Mouse (Mus musculus): ENCODE results near the gene Chst11. TPM values are rescaled to one million over a fixed set of nuclear protein-coding genes. Genes with fewer than 3 reads are reported as not detected.

Gene Chst11
- polyA plus RNA-seq, 1 experiment from 2014 or later, result 1.2 TPM

- no peak for ATAC-seq (ENCODE audit: low read depth)
- Histone ChIP-seq H3K27ac (ENCODE audit: low read length) (no peak overlapping the region), H3K4me2 (ENCODE audit: low read depth, low read length) (no peak overlapping the region), H3K9ac (ENCODE audit: low read length) (no peak overlapping the region), H3K36me3 (ENCODE audit: control insufficient read depth, insufficient read depth, low read length) (no peaks in the 10 kb centered on the region), H3K27me3 (ENCODE audit: control insufficient read depth, insufficient read depth, low read depth, low read length) (no peaks in the 10 kb centered on the region), H3K4me3 (ENCODE audit: low read length) (no peak overlapping the region), H3K9me3 (ENCODE audit: control insufficient read depth, low read length) (no peaks in the 10 kb centered on the region), H3K4me1 (replicated peaks; ENCODE audit: control insufficient read depth, insufficient read depth, low read length) (peaks cover 5% of the 10 kb centered on the region)
- 59% methylated on average over 6 of the region's 6 CpGs for WGBS
Measured at GRCm38 (mm10) chr10:83191982-83192381, 206.7 kb downstream of the Chst11 start.

- no peak overlapping the region for H3K9ac ChIP-seq (ENCODE audit: low read length)
- no peaks in the 10 kb centered on the region for H3K36me3 ChIP-seq (ENCODE audit: control insufficient read depth, insufficient read depth, low read length)
- H3K9me3 ChIP-seq (ENCODE audit: control insufficient read depth, low read length), result no peaks in the 10 kb centered on the region
- peaks cover 2% of the 10 kb centered on the region; the same call in 1 of the 2 replicates for H3K4me1 ChIP-seq (replicated peaks; ENCODE audit: control insufficient read depth, insufficient read depth, low read length)
- no peak for ATAC-seq (ENCODE audit: low read depth)
- no peak overlapping the region for H3K27ac ChIP-seq (ENCODE audit: low read length)
- H3K4me2 ChIP-seq (ENCODE audit: low read depth, low read length), result no peak overlapping the region
- 53% methylated on average over 11 of the region's 11 CpGs for WGBS
- no peak overlapping the region for H3K4me3 ChIP-seq (ENCODE audit: low read length)
- H3K27me3 ChIP-seq (ENCODE audit: control insufficient read depth, insufficient read depth, low read depth, low read length), result no peaks in the 10 kb centered on the region
Measured at GRCm38 (mm10) chr10:83197690-83198336, 212.5 kb downstream of the Chst11 start.

GRCm38 (mm10) chr10:83198692-83199091, 213.4 kb downstream of the Chst11 start:
- no peak for ATAC-seq (ENCODE audit: low read depth)
- Histone ChIP-seq H3K9me3 (ENCODE audit: control insufficient read depth, low read length) (no peaks in the 10 kb centered on the region), H3K4me1 (replicated peaks; ENCODE audit: control insufficient read depth, insufficient read depth, low read length) (peaks cover 2% of the 10 kb centered on the region; the same call in 1 of the 2 replicates), H3K9ac (ENCODE audit: low read length) (no peak overlapping the region), H3K4me2 (ENCODE audit: low read depth, low read length) (no peak overlapping the region), H3K27me3 (ENCODE audit: control insufficient read depth, insufficient read depth, low read depth, low read length) (no peaks in the 10 kb centered on the region), H3K36me3 (ENCODE audit: control insufficient read depth, insufficient read depth, low read length) (no peaks in the 10 kb centered on the region), H3K4me3 (ENCODE audit: low read length) (no peak overlapping the region), H3K27ac (ENCODE audit: low read length) (no peak overlapping the region)
- 51% methylated on average over 5 of the region's 5 CpGs for WGBS

GRCm38 (mm10) chr10:83199290-83199689, 214.0 kb downstream of the Chst11 start:
- Histone ChIP-seq H3K4me2 (ENCODE audit: low read depth, low read length) (no peak overlapping the region), H3K9ac (ENCODE audit: low read length) (no peak overlapping the region), H3K36me3 (ENCODE audit: control insufficient read depth, insufficient read depth, low read length) (no peaks in the 10 kb centered on the region), H3K9me3 (ENCODE audit: control insufficient read depth, low read length) (no peaks in the 10 kb centered on the region), H3K4me3 (ENCODE audit: low read length) (no peak overlapping the region), H3K27me3 (ENCODE audit: control insufficient read depth, insufficient read depth, low read depth, low read length) (no peaks in the 10 kb centered on the region), H3K27ac (ENCODE audit: low read length) (no peak overlapping the region), H3K4me1 (replicated peaks; ENCODE audit: control insufficient read depth, insufficient read depth, low read length) (peaks cover 2% of the 10 kb centered on the region; the same call in 1 of the 2 replicates)
- no peak for ATAC-seq (ENCODE audit: low read depth)
- WGBS, result 59% methylated on average over 8 of the region's 9 CpGs

- WGBS, result 77% methylated on average over 7 of the region's 7 CpGs
- H3K9ac ChIP-seq (ENCODE audit: low read length), result no peak overlapping the region
- ATAC-seq (ENCODE audit: low read depth), result no peak
- H3K4me2 ChIP-seq (ENCODE audit: low read depth, low read length), result no peak overlapping the region
- H3K36me3 ChIP-seq (ENCODE audit: control insufficient read depth, insufficient read depth, low read length), result no peaks in the 10 kb centered on the region
- H3K27ac ChIP-seq (ENCODE audit: low read length), result no peak overlapping the region
- H3K9me3 ChIP-seq (ENCODE audit: control insufficient read depth, low read length), result no peaks in the 10 kb centered on the region
- no peak overlapping the region for H3K4me3 ChIP-seq (ENCODE audit: low read length)
- H3K27me3 ChIP-seq (ENCODE audit: control insufficient read depth, insufficient read depth, low read depth, low read length), result no peaks in the 10 kb centered on the region
- H3K4me1 ChIP-seq (replicated peaks; ENCODE audit: control insufficient read depth, insufficient read depth, low read length), result peaks cover 2% of the 10 kb centered on the region; the same call in 1 of the 2 replicates
Measured at GRCm38 (mm10) chr10:83201525-83201924, 216.2 kb downstream of the Chst11 start.

GRCm38 (mm10) chr10:83202906-83203702, 217.8 kb downstream of the Chst11 start:
- no peak for ATAC-seq (ENCODE audit: low read depth)
- Histone ChIP-seq H3K4me2 (ENCODE audit: low read depth, low read length) (no peak overlapping the region), H3K4me1 (replicated peaks; ENCODE audit: control insufficient read depth, insufficient read depth, low read length) (peaks cover 2% of the 10 kb centered on the region; the same call in 1 of the 2 replicates), H3K27me3 (ENCODE audit: control insufficient read depth, insufficient read depth, low read depth, low read length) (no peaks in the 10 kb centered on the region), H3K4me3 (ENCODE audit: low read length) (no peak overlapping the region), H3K36me3 (ENCODE audit: control insufficient read depth, insufficient read depth, low read length) (no peaks in the 10 kb centered on the region), H3K9ac (ENCODE audit: low read length) (no peak overlapping the region), H3K9me3 (ENCODE audit: control insufficient read depth, low read length) (no peaks in the 10 kb centered on the region), H3K27ac (ENCODE audit: low read length) (no peak overlapping the region)
- WGBS, result 81% methylated on average over 14 of the region's 14 CpGs

GRCm38 (mm10) chr10:83208436-83208835, 223.1 kb downstream of the Chst11 start:
- H3K4me3 ChIP-seq (ENCODE audit: low read length), result no peak overlapping the region
- H3K27ac ChIP-seq (ENCODE audit: low read length), result no peak overlapping the region
- no peak for ATAC-seq (ENCODE audit: low read depth)
- no peak overlapping the region for H3K9ac ChIP-seq (ENCODE audit: low read length)
- WGBS, result 74% methylated on average over 7 of the region's 7 CpGs
- no peak overlapping the region for H3K4me2 ChIP-seq (ENCODE audit: low read depth, low read length)
- no peaks in the 10 kb centered on the region for H3K36me3 ChIP-seq (ENCODE audit: control insufficient read depth, insufficient read depth, low read length)
- no peaks in the 10 kb centered on the region for H3K9me3 ChIP-seq (ENCODE audit: control insufficient read depth, low read length)
- no peaks in the 10 kb centered on the region for H3K27me3 ChIP-seq (ENCODE audit: control insufficient read depth, insufficient read depth, low read depth, low read length)
- no peaks in the 10 kb centered on the region for H3K4me1 ChIP-seq (replicated peaks; ENCODE audit: control insufficient read depth, insufficient read depth, low read length)

GRCm38 (mm10) chr10:83209388-83209787, 224.1 kb downstream of the Chst11 start:
- no peak overlapping the region for H3K27ac ChIP-seq (ENCODE audit: low read length)
- no peak for ATAC-seq (ENCODE audit: low read depth)
- whole genome bisulfite sequencing, result 56% methylated on average over 12 of the region's 12 CpGs

GRCm38 (mm10) chr10:83210122-83210521, 224.8 kb downstream of the Chst11 start:
- no peak overlapping the region for H3K27ac ChIP-seq (ENCODE audit: low read length)
- H3K9ac ChIP-seq (ENCODE audit: low read length), result no peak overlapping the region
- H3K4me2 ChIP-seq (ENCODE audit: low read depth, low read length), result no peak overlapping the region
- WGBS, result 77% methylated on average over 16 of the region's 16 CpGs
- no peak overlapping the region for H3K4me3 ChIP-seq (ENCODE audit: low read length)
- no peaks in the 10 kb centered on the region for H3K9me3 ChIP-seq (ENCODE audit: control insufficient read depth, low read length)
- H3K36me3 ChIP-seq (ENCODE audit: control insufficient read depth, insufficient read depth, low read length), result no peaks in the 10 kb centered on the region
- no peaks in the 10 kb centered on the region for H3K4me1 ChIP-seq (replicated peaks; ENCODE audit: control insufficient read depth, insufficient read depth, low read length)
- no peaks in the 10 kb centered on the region for H3K27me3 ChIP-seq (ENCODE audit: control insufficient read depth, insufficient read depth, low read depth, low read length)
- ATAC-seq (ENCODE audit: low read depth), result no peak

More at GRCm38 (mm10) chr10:83209388-83209787, 224.1 kb downstream of the Chst11 start:
- H3K27me3 ChIP-seq (ENCODE audit: control insufficient read depth, insufficient read depth, low read depth, low read length), result no peaks in the 10 kb centered on the region
- no peaks in the 10 kb centered on the region for H3K9me3 ChIP-seq (ENCODE audit: control insufficient read depth, low read length)
- no peak overlapping the region for H3K4me3 ChIP-seq (ENCODE audit: low read length)
- H3K9ac ChIP-seq (ENCODE audit: low read length), result no peak overlapping the region
- no peak overlapping the region for H3K4me2 ChIP-seq (ENCODE audit: low read depth, low read length)
- H3K4me1 ChIP-seq (replicated peaks; ENCODE audit: control insufficient read depth, insufficient read depth, low read length), result no peaks in the 10 kb centered on the region
- no peaks in the 10 kb centered on the region for H3K36me3 ChIP-seq (ENCODE audit: control insufficient read depth, insufficient read depth, low read length)
